Mouse (Mus musculus) megakaryocyte, adult 5-6 weeks (primary cell): ENCODE measurements around the gene Pih1d2. TPM values are rescaled to one million over a fixed set of nuclear protein-coding genes. Genes with fewer than 3 reads are reported as not detected.
"Not testable (repeated sequence)": the region's sequence is repeated elsewhere in the genome, so short reads cannot be mapped to it uniquely, and the experiment has no call there.

Experiments used
- ATAC-seq: 2 replicates; pipeline ENCODE4 v1.8.0; 2016; ENCODE audit warnings: mild to moderate bottlenecking, inconsistent platforms; ENCODE audit not compliant: poor library complexity, severe bottlenecking
- total RNA-seq, 2 experiments: library from RNA; stranded (forward) in 1 of 2; stranded (reverse) in 1 of 2; fragments of 153-499, 151-499 nt in 1 of 2; fragments of 221-1000, 200-1000 nt in 1 of 2; gene quantifications; 2 replicates each; pipeline versions ENCODE4 v1.2.3 to v1.2.4; 2015 to 2017

Gene Pih1d2
- total RNA-seq, 2 experiments from 2014 or later, result 0.40 TPM; not detected in 1

DNA sequence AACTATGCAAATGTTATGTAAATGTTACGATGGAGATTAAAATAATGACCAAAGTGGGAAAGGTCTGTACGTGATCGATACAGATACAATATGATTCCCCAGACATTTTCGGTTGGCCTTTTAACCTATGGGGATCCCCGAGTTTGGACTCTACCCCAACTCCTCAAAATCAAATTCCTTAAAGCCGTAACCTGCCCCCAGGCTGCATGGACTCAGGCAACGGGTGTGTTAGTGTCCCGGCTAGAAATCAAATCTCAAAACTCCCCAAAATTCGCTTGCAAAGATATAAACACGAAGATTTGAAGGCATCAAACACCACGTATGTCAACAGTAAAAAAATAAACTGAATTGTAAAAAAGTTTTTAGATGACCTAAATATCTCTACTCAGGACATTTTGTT, 960 bp upstream of the Pih1d2 start:
- no peak for ATAC-seq

DNA sequence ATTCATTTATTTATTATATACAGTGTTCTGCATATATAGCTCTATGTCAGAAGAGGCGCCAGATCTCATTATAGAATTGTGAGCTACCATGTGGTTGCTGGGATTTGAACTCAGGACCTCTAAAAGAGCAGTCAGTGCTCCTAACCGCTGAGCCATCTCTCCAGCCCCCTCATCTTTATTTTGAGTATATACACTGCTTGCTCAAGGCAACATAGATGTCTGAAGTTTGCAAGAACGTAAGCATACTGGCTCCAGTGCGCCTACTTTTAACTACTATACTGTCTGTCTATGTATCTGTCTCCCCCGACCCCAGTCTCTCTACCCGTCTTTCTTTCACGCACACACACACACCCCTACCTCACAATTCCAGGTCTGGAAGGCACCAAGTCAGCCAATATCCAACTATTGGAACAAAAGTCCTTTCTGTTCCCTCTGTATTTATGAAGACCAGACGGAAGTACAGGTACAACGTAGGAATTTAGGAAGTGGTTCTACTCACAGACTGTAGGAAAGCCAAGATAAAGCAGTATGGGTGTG, 741 bp downstream of the Pih1d2 start:
- no peak for ATAC-seq

GRCm38 (mm10) chr9:50630903-50631302, 13.8 kb downstream of the Pih1d2 start:
- not testable (repeated sequence) for ATAC-seq

DNA sequence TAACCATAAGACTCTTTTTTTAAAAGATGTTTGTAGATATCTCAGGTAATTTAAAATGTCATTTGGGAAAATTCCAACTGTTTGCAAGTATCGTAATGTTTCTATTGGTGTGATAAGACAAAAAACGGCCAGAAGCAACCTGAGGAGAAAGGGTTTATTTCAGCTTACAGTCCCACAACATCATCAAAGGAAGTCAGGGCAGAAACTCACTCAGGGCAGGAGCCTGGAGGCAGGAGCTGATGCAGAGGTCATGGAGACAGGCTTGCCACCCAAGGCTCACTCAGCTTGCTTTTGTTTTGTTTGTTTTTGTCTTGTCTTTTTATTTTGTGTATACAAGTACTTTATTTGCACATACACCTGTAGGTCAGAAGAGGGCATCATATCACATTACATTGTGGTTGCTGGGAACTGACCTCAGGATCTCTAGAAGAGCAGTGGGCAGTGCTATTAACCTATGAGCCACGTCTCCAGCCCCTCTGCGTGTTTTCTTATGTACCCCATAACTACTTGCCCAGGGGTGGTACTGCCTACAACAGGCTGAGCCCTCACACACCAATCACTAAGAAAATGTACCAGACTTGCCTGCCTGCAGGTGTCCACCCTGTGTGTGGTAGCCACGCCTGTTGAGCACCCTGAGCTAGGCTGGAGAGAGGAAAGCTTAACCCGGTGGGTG, 15.0 kb downstream of the Pih1d2 start:
- ATAC-seq, result no peak

GRCm38 (mm10) chr9:50633059-50633458, 15.9 kb downstream of the Pih1d2 start:
- peak; percentile 57; the same call in 1 of the 2 replicates for ATAC-seq

GRCm38 (mm10) chr9:50634270-50634669, 17.1 kb downstream of the Pih1d2 start:
- ATAC-seq, result no peak

DNA sequence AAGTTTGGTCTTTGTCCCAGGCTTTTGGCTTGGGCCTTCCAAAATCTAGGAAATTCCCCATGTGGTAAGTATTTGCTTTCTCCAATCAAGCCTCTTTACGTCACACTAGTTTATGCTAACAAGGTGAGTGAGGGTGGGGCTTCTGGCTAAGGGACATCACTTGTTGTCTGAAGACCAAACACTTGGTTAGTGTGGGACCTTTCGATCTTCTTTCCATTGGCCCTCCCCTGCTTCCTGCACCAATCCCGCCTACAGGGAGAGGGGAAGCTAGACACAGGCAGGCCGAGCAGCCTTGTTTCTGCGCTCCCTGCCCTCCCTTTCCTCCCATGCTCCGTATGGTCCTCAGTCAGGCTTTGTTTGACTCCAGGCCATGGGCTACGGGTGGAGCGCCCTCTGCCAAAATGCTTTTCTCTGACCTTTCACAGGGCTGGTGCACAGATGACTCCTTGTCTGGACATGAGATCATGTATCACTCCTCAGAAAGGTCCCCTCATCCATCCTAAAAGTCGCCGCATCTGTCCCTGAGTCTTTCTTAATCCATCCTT, 29.8 kb downstream of the Pih1d2 start:
- no peak for ATAC-seq

- no peak for ATAC-seq
Observed at GRCm38 (mm10) chr9:50650503-50650902, 33.4 kb downstream of the Pih1d2 start.

DNA sequence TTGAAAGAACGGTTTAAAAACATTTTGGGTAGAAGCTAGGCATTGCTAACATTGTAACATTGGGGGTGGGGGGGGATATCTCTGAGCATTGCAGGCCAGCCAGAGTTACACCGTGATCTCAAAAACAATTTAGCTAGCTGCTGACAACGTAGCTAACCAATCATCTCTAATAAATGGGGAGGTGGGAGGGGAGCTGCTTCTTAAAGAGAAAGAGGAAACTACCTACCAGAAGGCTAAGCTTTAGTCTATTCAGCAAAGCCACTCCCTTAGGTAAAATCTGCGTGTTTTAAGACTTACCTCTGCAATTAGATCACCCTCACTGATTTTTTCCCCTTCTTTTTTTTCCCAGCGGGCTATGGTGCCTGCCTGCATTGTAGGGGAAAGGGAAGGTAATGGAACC, 41.3 kb downstream of the Pih1d2 start:
- ATAC-seq, result no peak

GRCm38 (mm10) chr9:50658941-50659388, 41.8 kb downstream of the Pih1d2 start:
- ATAC-seq, result no peak

GRCm38 (mm10) chr9:50659392-50660217, 42.5 kb downstream of the Pih1d2 start, which contains the start of gene Dlat:
Gene Dlat, minus strand, starts transcription at chr9:50659780.
- ATAC-seq, result peak; percentile 94

- ATAC-seq, result peak; percentile 22; the same call in 1 of the 2 replicates
Observed at GRCm38 (mm10) chr9:50660431-50660830, 43.3 kb downstream of the Pih1d2 start.

DNA sequence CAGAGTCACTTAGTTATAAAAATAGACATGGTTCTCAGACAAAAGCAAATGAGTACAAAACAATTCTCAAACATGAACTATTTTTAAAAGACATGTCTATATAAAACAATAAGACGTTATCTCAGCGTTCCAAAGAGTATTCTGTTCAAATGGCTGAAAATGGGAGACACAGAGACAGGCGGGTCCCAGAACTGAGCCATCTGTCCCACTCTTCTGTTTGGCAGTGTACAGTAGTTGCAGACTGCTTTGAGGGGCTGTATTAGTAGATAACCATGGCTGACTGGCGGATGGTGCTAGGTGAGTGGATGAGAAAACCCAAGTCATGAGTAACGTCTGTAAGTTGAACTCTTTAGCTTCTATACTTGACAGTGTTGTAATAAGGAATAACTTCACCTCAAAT, 47.7 kb downstream of the Pih1d2 start:
- ATAC-seq, result no peak

- no peak for ATAC-seq
Observed at GRCm38 (mm10) chr9:50666442-50666841, 49.3 kb downstream of the Pih1d2 start.

GRCm38 (mm10) chr9:50667579-50668498, 50.7 kb downstream of the Pih1d2 start:
- no peak for ATAC-seq

- ATAC-seq, result peak; percentile 95
Observed at GRCm38 (mm10) chr9:50670690-50671089, 53.6 kb downstream of the Pih1d2 start.
